Mouse (Mus musculus): ENCODE results near the gene Trim14. TPM values are rescaled to one million over a fixed set of nuclear protein-coding genes. Genes with fewer than 3 reads are reported as not detected.

The Trim14 gene
- total and polyA plus RNA-seq, 2 experiments from 2014 or later: 0.46 to 10.9 TPM

GRCm38 (mm10) chr4:46558672-46559667 is 23.0 kb upstream of the Trim14 start:
- WGBS: 62% methylated on average over 22 of the region's 22 CpGs

DNA sequence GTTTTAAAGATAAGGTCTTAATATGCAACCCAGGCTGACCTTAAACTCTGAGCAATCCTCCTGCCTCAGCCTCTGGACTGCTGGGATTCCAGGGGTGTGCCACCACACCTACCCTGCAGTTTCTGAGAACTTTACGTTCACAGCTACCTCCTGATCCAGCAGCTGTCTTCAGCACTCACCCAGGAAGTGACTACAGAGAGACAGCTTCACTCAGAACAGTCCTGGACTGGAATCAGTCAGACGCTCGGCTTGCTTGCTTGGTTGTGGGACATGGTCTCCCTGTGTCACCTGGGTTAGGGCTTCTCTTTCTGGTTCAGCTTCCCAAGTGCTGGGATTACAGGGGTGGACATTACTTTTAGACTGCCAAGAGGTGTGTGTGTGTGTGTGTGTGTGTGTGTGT is 21.0 kb upstream of the Trim14 start:
- WGBS: 63% methylated on average over 3 of the region's 3 CpGs
- no peaks in the 10 kb centered on the region; the same call in 1 of the 2 replicates for H3K27me3 ChIP-seq (ENCODE audit: control insufficient read depth, insufficient read depth, low read length)

More at GRCm38 (mm10) chr4:46558672-46559667, 23.0 kb upstream of the Trim14 start:
- Histone ChIP-seq H3K4me2 (ENCODE audit: low read depth, low read length) (no peak overlapping the region), H3K9me3 (replicated peaks; ENCODE audit: control insufficient read depth, low read length) (no peaks in the 10 kb centered on the region), H3K4me1 (ENCODE audit: control insufficient read depth, insufficient read depth) (no peaks in the 10 kb centered on the region), H3K27me3 (ENCODE audit: control insufficient read depth, insufficient read depth, low read length) (no peaks in the 10 kb centered on the region; the same call in 1 of the 2 replicates), H3K4me3 (ENCODE audit: low read depth, low read length) (no peak overlapping the region), H3K36me3 (replicated peaks; ENCODE audit: control insufficient read depth, insufficient read depth, low read length) (no peaks in the 10 kb centered on the region), H3K9ac (replicated peaks; ENCODE audit: low read depth, low read length) (no peak overlapping the region), H3K27ac (ENCODE audit: low read depth) (no peak overlapping the region)
- ATAC-seq (ENCODE audit: insufficient read depth, low read depth) (no peak), DNase-seq (ENCODE audit: low spot score) (no peak)
- TF ChIP-seq CTCF (IDR thresholded peaks at IDR 0.05; ENCODE audit: low read depth) (no peak), EP300 (IDR thresholded peaks at IDR 0.05; ENCODE audit: low read depth) (no peak)

GRCm38 (mm10) chr4:46555762-46556161 is 19.8 kb upstream of the Trim14 start:
- DNase-seq (ENCODE audit: low spot score): no peak
- Histone ChIP-seq H3K9ac (replicated peaks; ENCODE audit: low read depth, low read length) (no peak overlapping the region), H3K36me3 (replicated peaks; ENCODE audit: control insufficient read depth, insufficient read depth, low read length) (no peaks in the 10 kb centered on the region), H3K9me3 (replicated peaks; ENCODE audit: control insufficient read depth, low read length) (no peaks in the 10 kb centered on the region), H3K4me3 (ENCODE audit: low read depth, low read length) (no peak overlapping the region), H3K27me3 (ENCODE audit: control insufficient read depth, insufficient read depth, low read length) (no peaks in the 10 kb centered on the region; the same call in 1 of the 2 replicates), H3K27ac (ENCODE audit: low read depth) (no peak overlapping the region), H3K4me2 (ENCODE audit: low read depth, low read length) (no peak overlapping the region), H3K4me1 (ENCODE audit: control insufficient read depth, insufficient read depth) (no peaks in the 10 kb centered on the region)
- TF ChIP-seq EP300 (IDR thresholded peaks at IDR 0.05; ENCODE audit: low read depth) (no peak), CTCF (IDR thresholded peaks at IDR 0.05; ENCODE audit: low read depth) (no peak)
- no peak for ATAC-seq (ENCODE audit: insufficient read depth, low read depth)
- WGBS: 85% methylated on average over 9 of the region's 9 CpGs

More for the DNA sequence above, 21.0 kb upstream of the Trim14 start:
- TF ChIP-seq CTCF (IDR thresholded peaks at IDR 0.05; ENCODE audit: low read depth) (no peak), EP300 (IDR thresholded peaks at IDR 0.05; ENCODE audit: low read depth) (no peak)
- DNase-seq (ENCODE audit: low spot score) (no peak), ATAC-seq (ENCODE audit: insufficient read depth, low read depth) (no peak)
- no peak overlapping the region for H3K27ac ChIP-seq (ENCODE audit: low read depth)
- no peaks in the 10 kb centered on the region for H3K36me3 ChIP-seq (replicated peaks; ENCODE audit: control insufficient read depth, insufficient read depth, low read length)
- H3K4me2 ChIP-seq (ENCODE audit: low read depth, low read length): no peak overlapping the region
- no peak overlapping the region for H3K4me3 ChIP-seq (ENCODE audit: low read depth, low read length)
- H3K4me1 ChIP-seq (ENCODE audit: control insufficient read depth, insufficient read depth): no peaks in the 10 kb centered on the region
- H3K9ac ChIP-seq (replicated peaks; ENCODE audit: low read depth, low read length): no peak overlapping the region
- no peaks in the 10 kb centered on the region for H3K9me3 ChIP-seq (replicated peaks; ENCODE audit: control insufficient read depth, low read length)

GRCm38 (mm10) chr4:46554295-46555069 is 18.5 kb upstream of the Trim14 start:
- TF ChIP-seq CTCF (IDR thresholded peaks at IDR 0.05; ENCODE audit: low read depth): no peak
- TF ChIP-seq EP300 (IDR thresholded peaks at IDR 0.05; ENCODE audit: low read depth): no peak

GRCm38 (mm10) chr4:46553864-46554263 is 17.9 kb upstream of the Trim14 start:
- DNase-seq (ENCODE audit: low spot score): no peak

More at GRCm38 (mm10) chr4:46554295-46555069, 18.5 kb upstream of the Trim14 start:
- H3K9me3 ChIP-seq (replicated peaks; ENCODE audit: control insufficient read depth, low read length): no peaks in the 10 kb centered on the region
- 73% methylated on average over 10 of the region's 10 CpGs for WGBS
- H3K36me3 ChIP-seq (replicated peaks; ENCODE audit: control insufficient read depth, insufficient read depth, low read length): no peaks in the 10 kb centered on the region
- H3K4me3 ChIP-seq (ENCODE audit: low read depth, low read length): no peak overlapping the region
- no peak for ATAC-seq (ENCODE audit: insufficient read depth, low read depth)
- H3K4me1 ChIP-seq (ENCODE audit: control insufficient read depth, insufficient read depth): no peaks in the 10 kb centered on the region
- no peak for DNase-seq (ENCODE audit: low spot score)
- no peak overlapping the region for H3K9ac ChIP-seq (replicated peaks; ENCODE audit: low read depth, low read length)
- H3K27me3 ChIP-seq (ENCODE audit: control insufficient read depth, insufficient read depth, low read length): no peaks in the 10 kb centered on the region; the same call in 1 of the 2 replicates
- H3K4me2 ChIP-seq (ENCODE audit: low read depth, low read length): no peak overlapping the region
- 0 out of 2 replicates have a peak overlapping the region, but pooled peaks have one; percentile 35 for H3K27ac ChIP-seq (ENCODE audit: low read depth)

More at GRCm38 (mm10) chr4:46553864-46554263, 17.9 kb upstream of the Trim14 start:
- WGBS: 30% methylated on average over 1 of the region's 1 CpGs
- Histone ChIP-seq H3K9me3 (replicated peaks; ENCODE audit: control insufficient read depth, low read length) (no peaks in the 10 kb centered on the region), H3K4me3 (ENCODE audit: low read depth, low read length) (no peak overlapping the region), H3K27me3 (ENCODE audit: control insufficient read depth, insufficient read depth, low read length) (peaks cover 4% of the 10 kb centered on the region; the same call in 1 of the 2 replicates), H3K9ac (replicated peaks; ENCODE audit: low read depth, low read length) (no peak overlapping the region), H3K4me1 (ENCODE audit: control insufficient read depth, insufficient read depth) (no peaks in the 10 kb centered on the region), H3K36me3 (replicated peaks; ENCODE audit: control insufficient read depth, insufficient read depth, low read length) (no peaks in the 10 kb centered on the region), H3K4me2 (ENCODE audit: low read depth, low read length) (no peak overlapping the region), H3K27ac (ENCODE audit: low read depth) (0 out of 2 replicates have a peak overlapping the region, but pooled peaks have one; percentile 35)
- ATAC-seq (ENCODE audit: insufficient read depth, low read depth): peak; percentile 40; the same call in 1 of the 2 replicates
- TF ChIP-seq CTCF (IDR thresholded peaks at IDR 0.05; ENCODE audit: low read depth): no peak
- no peak for TF ChIP-seq EP300 (IDR thresholded peaks at IDR 0.05; ENCODE audit: low read depth)
